Mouse (Mus musculus) regulatory T cell (primary cell): ENCODE measurements around the gene Tuft1.
"Not testable (repeated sequence)": the region's sequence is repeated elsewhere in the genome, so short reads cannot be mapped to it uniquely, and the experiment has no call there.

Source experiments
- in situ Hi-C: fragments of 300-600 bp; cut with MboI, MseI; formaldehyde crosslinking; loops from one replicate; pipeline ENCODE4 v1.15.1; 2025; ENCODE audit warnings: high pct_unique_total_duplicates

The Tuft1 gene

GRCm38 (mm10) chr3:94660841-94661240 is 2.2 kb upstream of the Tuft1 start:
- in situ Hi-C loops: loop anchor here (5.0 kb wide), 1 partner anchor 101 kb away; no protein-coding TSS in a partner anchor

GRCm38 (mm10) chr3:94659142-94659748 is 573 bp upstream of the Tuft1 start:
- in situ Hi-C loops: not testable (repeated sequence)

GRCm38 (mm10) chr3:94657852-94658739 is 576 bp downstream of the Tuft1 start:
- in situ Hi-C loops: not testable (repeated sequence)

GRCm38 (mm10) chr3:94653967-94654366 is 4.7 kb downstream of the Tuft1 start:
- in situ Hi-C loops: not testable (repeated sequence)

GRCm38 (mm10) chr3:94650409-94650808 is 8.3 kb downstream of the Tuft1 start:
- in situ Hi-C loops: no loop called here

GRCm38 (mm10) chr3:94648755-94649590 is 9.7 kb downstream of the Tuft1 start:
- in situ Hi-C loops: no loop called here

- in situ Hi-C loops: loop anchor here (5.0 kb wide), 1 partner anchor 95 kb away; no protein-coding TSS in a partner anchor
These were observed 16.0 kb downstream of the Tuft1 start, which contains the start of gene Gm10972 for GRCm38 (mm10) chr3:94642495-94643162. TSS of gene Gm10972 (plus strand) at chr3:94643112.

- in situ Hi-C loops: no loop called here
These were observed 28.8 kb downstream of the Tuft1 start for GRCm38 (mm10) chr3:94629876-94630275.

GRCm38 (mm10) chr3:94628712-94629111 is 30.0 kb downstream of the Tuft1 start:
- in situ Hi-C loops: no loop called here

- in situ Hi-C loops: no loop called here
These were observed 34.4 kb downstream of the Tuft1 start for GRCm38 (mm10) chr3:94624281-94624680.

- in situ Hi-C loops: no loop called here
These were observed 36.1 kb downstream of the Tuft1 start for GRCm38 (mm10) chr3:94622550-94622949.

GRCm38 (mm10) chr3:94621740-94622507 is 36.7 kb downstream of the Tuft1 start:
- in situ Hi-C loops: no loop called here

- in situ Hi-C loops: no loop called here
These were observed 42.0 kb downstream of the Tuft1 start for GRCm38 (mm10) chr3:94616717-94617116.

GRCm38 (mm10) chr3:94613258-94613878 is 45.3 kb downstream of the Tuft1 start:
- in situ Hi-C loops: no loop called here

GRCm38 (mm10) chr3:94612274-94612673 is 46.4 kb downstream of the Tuft1 start:
- in situ Hi-C loops: no loop called here

GRCm38 (mm10) chr3:94611834-94612233 is 46.8 kb downstream of the Tuft1 start:
- in situ Hi-C loops: no loop called here

GRCm38 (mm10) chr3:94611343-94611742 is 47.3 kb downstream of the Tuft1 start:
- in situ Hi-C loops: no loop called here

- in situ Hi-C loops: no loop called here
These were observed 48.1 kb downstream of the Tuft1 start for GRCm38 (mm10) chr3:94610581-94610980.

GRCm38 (mm10) chr3:94609621-94610020 is 49.1 kb downstream of the Tuft1 start:
- in situ Hi-C loops: loop anchor here (10.0 kb wide), 1 partner anchor 85 kb away; no protein-coding TSS in a partner anchor

- in situ Hi-C loops: loop anchor here (10.0 kb wide), 1 partner anchor 77 kb away; no protein-coding TSS in a partner anchor
These were observed 56.7 kb downstream of the Tuft1 start for GRCm38 (mm10) chr3:94601959-94602358.
